Mouse (Mus musculus) right cerebral cortex, postnatal 4 days (tissue): ENCODE measurements around the gene Exosc10.

Source experiments
- DNase-seq: peaks from one replicate; pipeline ENCODE4 v3.0.0-alpha.2; 2022

Gene Exosc10

DNA sequence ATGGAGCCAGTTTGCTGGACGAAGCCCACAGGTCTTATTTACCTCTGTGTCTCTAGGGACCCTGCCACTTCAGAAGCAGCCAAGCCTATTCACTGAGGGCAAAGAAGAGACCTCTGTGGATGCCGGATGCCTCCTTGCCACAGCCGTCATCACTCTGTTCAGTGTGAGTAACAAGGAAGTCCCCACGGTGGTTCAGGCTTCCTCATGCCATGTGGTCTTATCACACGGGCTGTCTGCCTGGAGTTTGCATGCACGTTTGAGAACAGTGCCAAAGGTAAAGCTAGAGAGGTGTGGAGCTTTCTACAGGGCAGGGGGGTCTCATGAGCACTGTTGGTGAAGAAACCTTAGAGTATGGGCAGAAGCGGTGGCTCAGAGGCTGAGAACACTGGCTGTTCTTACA, 15.0 kb downstream of the Exosc10 start:
- DNase-seq: no peak

DNA sequence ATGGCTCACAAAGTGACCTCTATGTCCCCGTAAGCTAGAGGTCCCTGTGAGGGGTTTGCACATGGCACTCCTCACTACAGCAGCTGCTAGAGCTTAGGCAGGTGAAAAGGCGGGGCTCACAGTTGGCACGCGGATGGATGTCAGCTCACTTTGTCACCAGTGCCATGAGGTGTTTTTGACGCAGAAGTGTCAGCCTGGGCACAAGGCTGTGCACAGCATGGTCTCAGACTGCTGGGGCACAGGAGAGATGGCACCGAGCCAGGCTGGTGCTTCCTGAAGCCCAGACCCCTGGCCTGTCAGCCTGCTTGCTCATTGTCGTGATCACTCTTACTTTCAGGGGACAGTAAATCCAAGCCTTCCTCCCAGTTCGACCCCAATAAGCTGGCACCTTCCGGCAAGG, 22.5 kb downstream of the Exosc10 start:
- no peak for DNase-seq

DNA sequence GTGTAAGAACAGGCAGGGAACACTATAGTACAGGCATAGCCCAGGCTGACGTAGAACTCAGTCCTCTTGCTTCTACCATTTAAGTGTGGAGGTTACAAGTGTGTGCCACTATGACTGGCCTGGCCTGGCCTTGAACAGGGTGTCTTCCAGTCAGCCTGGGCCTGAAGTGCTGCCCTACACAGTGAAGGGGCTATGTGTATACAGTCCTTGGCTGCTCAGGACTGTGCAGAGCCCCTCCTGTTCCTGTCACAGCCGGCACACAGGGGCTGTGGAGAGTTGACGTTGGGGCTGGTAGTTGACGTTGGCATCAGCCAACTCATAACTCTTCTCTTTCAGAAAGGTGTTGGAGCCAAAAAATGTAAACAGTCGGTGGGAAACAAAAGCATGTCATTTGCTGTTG, 23.2 kb downstream of the Exosc10 start:
- no peak for DNase-seq

DNA sequence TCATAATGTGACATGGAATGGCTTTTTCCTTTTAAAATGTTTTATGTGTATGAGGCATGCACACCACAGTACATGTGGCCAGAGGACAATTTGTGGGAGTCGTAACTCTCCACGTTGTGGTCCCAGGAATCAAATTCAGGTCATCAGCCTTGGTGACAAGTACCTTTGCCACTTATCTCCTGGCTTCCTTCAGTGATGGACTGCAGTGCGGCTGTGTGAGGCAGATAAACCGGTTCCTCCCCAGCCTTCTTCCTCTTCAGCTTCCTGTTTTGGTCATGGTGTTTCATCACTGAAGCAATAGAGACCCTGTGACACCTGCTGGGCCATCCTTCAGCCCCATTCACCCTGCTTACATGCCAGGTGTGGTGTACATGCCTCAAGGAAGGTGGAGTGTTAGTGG, 25.0 kb downstream of the Exosc10 start:
- no peak for DNase-seq

DNA sequence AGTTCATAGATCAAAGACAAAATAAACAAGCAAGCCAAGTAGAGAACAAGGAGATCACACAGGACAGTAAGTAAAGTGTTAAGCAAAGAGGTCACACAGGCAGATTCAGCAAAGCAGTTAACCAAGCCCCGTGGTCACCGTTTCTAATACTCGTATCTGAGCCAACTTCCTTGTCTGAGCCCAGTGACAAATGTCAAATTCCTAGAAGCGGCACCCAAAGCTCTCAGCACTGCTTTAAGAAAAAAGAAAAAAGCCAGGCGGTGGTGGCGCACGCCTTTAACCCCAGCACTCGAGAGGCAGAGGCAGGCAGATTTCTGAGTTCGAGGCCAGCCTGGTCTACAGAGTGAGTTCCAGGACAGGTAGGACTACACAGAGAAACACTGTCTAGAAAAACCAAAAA, 28.4 kb downstream of the Exosc10 start:
- no peak for DNase-seq

DNA sequence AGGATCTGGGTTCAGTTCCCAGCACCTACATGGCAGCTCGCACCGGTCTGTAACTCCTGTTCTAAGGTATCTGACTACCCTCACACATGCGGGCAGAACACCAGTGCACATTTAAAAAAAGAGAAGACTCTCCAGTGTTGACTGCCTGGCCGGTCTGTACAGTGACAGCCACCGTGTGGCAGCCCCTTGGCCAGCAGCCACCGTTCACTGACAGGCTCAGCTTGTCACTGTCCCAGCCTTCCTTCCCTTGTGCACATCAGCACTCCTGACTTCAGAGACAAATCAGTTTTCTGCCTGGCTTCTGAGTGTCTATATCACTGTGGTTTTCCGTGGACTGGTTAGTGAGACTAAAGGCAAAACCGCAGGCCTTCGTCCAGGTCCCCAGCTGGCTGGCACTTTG, 30.6 kb downstream of the Exosc10 start:
- DNase-seq: peak; percentile 35

DNA sequence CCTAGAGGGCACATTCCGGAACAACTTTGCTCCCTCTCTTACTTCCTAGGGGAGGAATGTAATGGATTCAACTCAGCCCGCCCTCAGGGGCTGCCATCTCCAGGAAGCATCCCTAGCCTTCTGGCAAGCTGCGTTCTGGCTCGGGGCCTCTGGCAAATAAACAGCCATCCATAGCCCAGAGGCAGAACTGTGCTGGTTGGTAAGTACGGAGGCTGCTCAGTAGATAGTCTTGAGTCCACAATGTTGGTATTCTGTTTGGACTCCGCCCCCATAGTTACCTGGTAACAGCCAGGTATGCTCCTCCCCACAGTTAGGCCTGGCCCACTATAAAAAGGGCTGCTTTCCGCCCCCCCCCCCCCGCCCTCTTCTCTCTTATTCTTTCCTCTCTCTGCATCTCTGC, 31.3 kb downstream of the Exosc10 start:
- no peak for DNase-seq

DNA sequence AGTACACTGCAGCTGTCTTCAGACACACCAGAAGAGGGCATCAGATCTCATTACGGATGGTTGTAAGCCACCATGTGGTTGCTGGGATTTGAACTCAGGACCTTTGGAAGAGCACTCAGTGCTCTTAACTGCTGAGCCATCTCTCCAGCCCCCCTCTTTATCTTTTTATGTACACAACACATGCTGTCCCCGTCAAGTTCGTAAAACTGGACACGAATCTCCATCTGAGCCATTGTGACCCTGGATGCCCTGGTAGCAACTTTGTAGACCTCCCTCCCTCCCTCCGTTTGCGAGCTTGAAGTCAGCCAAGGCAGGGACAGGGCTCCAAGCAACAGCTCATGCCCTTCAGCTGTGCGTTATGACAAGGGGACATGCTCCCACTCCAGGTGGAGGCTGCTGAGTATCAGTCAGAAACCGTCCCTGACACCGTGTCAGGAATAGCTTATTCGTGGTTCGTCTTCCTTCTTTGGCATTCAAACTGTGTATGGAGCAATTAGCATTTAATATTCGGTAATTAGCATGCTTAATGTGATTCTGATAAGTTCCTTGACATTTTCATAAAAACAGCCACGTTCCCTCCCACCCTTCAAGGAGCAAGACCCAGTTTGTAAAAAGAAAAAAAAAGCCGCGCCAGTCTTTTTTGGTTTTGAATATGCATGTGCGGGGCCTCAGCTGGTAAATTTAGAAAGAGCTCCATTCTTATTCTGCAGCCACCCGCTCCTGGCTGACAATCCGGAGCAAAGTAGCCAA, 32.4 kb downstream of the Exosc10 start:
- DNase-seq: no peak

DNA sequence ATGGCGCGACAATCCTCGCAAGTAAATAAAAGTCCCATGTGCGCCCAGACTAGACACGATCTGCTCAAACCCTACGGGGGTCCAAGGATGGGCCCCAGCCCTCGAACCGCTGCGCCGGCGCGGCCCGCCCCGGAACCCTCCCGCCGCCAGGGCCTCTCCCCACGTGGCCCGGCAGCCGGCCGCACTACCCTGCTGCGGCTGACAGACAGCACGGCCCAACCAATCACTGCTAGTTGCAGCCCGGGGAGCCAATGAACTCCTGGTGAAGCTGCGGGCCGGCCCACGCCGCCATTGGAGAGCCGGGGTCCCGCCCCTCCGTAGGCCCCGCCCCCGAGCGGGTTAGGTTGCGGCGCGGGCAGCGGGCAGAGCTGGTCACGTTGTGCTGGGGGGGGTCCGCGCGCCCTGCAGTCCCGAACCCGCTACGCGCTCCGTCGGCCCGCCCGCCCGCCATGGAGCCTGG, 33.0 kb downstream of the Exosc10 start, which contains the start of gene Srm:
Gene Srm, plus strand, starts transcription at position 333 of the 460 bp plus-strand sequence.
- peak; percentile 95 for DNase-seq

DNA sequence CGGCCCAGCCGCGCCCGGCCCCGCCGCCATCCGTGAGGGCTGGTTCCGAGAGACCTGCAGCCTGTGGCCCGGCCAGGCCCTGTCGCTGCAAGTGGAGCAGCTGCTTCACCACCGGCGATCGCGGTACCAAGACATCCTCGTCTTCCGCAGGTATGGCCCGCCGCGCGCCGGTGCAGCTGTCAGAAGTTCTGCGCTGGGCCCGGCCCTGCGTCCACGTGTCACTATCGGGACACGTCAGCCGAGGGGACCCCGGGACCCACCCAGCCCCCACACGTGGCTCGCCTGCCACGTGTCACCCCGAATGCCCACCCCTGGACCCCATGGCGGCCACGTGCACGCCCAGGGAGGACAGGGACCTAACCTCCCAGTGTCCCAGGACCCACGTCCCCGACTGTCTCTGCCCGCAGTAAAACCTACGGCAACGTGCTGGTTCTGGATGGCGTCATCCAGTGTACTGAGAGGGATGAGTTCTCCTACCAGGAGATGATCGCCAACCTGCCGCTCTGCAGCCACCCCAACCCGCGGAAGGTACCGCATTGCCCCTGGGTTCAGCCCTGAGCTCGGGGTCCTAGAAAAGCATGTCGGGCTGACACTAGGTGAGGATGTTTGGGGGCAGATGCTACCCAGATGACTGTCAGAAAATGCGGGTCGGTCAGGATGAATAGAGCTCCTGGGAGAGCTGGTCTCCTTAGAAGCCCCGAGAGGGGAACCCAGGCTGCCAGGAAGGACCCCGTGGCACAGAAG, 33.6 kb downstream of the Exosc10 start:
- DNase-seq: peak; percentile 56

DNA sequence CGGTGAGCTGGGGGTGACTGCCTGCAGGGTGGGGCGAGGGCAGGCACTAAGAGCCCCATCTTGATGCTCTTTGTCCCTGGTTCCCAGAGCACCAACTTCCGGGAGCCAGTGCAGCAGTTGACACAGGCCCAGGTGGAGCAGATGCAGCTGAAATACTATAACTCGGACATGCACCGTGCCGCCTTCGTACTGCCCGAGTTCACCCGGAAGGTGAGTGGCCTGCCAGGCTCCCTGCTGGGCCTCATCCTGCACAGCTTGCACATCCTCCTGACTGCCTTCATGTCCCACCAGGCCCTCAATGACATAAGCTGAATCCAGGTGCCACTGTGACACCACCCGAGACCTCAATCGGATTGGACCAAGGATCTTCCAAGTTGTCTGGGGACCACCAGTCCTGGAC, 35.8 kb downstream of the Exosc10 start:
- no peak for DNase-seq

DNA sequence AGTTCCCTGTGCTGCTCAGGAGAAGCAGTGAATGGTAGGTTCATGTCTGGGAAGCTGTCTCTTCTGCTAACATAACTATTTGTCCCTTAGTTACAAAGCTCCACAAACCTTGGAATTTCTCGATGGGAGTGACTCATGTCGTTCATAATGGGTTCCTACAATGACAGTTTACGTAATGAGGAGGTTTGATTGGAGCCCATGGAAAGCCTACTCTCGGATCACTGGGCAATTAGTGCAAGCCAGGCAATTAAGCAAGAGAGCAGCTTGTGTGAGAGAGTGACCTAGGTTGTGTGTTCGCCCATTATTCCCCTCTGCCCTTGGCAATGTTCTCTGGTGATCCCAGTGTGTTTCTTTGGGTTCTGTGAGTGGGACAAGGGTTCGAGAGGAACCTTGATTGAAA, 37.7 kb downstream of the Exosc10 start:
- DNase-seq: no peak

DNA sequence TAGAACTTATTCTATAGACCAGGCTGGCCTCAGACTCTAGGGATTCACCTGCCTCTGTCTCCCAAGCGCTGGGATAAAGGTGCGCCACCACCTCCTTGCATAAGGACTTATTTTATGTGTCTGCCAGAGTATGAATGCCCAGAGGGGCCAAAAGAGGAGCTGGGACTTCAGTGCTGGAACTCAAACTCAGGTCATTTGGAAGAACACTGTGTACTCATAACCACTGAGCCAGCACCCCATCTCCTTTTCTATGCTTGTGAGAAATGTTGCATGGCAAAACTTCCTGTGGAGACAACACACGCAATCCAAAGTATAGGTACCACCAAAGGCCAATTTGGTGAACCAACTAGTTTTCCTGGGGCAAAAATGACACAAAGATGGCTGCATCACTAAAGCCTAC, 38.5 kb downstream of the Exosc10 start:
- no peak for DNase-seq

DNA sequence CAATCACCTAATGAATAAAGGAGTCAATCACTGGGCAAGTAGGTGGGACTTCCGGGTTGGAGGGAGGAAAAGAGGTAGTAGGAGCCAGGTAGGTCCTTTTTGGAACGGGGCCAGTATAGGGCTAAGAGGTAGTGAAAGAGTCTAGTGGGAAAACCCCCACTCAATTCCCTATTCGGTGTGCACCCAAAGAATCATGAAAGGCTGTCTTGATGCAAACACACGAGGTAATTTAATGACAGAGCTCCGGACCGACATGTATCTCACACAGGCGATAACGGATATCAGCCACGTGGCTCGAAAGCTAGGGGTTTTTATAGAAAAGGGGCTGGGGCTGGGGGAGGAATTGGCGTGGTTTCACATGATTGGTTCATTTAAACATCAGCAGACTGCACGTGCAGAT, 40.6 kb downstream of the Exosc10 start:
- DNase-seq: no peak

DNA sequence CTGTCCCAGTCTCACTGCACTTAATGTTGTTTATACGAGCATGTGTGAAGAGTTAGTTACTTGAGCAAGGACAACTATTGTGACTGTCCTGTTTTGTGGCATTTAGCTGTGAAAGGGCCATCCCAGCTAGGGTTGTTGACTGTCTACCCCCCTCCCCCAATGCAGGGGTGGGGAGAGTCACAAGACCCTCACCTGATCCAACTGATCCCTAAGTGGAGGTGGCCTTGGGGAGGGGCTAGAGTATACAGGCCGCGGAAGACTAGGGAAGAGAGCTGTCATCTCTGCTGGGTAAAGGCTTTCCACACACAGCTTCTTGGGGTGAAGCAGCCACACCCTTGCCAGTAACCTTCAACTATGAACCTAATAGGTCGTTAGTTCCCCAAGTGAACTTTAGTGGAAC, 42.1 kb downstream of the Exosc10 start:
- DNase-seq: no peak

DNA sequence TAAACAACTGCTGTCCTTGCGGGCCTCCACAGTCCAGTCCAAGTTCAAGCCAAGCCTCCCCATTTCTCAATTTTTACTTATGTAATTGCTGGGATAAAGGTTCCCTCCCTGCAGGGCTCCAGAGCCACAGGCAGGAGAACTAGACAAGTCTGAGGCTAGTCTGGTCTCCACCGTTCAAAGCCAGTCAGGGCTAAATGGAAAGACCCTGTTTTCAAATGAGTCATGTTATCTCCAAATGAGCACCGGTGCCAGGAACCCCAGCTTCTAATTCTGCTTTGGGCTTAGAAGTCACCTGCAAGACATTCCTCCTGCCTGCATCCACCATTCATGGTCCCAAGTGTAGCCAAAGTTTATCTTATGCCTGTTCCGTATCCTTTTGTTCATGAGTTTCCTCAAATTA, 43.6 kb downstream of the Exosc10 start:
- no peak for DNase-seq

DNA sequence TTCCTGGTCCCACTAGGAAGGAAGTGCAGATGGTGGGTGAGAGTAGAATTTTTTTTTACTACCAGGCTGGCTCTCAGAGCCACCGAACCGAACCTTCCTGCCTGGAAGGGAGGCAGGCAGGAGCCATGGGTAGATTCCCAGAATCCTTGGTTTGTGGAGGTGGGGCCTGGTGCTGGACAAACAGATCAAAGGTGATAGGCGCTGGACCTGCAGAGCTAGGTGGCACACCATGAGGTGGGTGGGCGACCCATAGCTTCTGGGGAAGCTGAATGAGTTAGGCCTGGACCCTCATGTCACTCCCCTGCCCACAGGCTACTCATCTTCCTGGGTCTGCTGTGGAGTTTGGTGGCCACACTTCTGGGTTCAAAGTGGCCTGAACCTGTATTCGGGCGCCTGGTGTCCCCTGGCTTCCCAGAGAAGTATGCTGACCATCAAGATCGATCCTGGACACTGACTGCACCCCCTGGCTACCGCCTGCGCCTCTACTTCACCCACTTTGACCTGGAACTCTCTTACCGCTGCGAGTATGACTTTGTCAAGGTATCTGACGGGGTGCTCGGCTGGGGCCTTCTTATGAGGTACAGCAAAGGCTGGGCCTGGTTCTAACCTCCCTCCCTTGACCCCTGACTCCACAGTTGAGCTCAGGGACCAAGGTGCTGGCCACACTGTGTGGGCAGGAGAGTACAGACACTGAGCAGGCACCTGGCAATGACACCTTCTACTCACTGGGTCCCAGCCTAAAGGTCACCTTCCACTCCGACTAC, 44.3 kb downstream of the Exosc10 start, which contains the start of gene Masp2:
Gene Masp2, plus strand, starts transcription at position 198 of the 764 bp plus-strand sequence.
- DNase-seq: no peak

DNA sequence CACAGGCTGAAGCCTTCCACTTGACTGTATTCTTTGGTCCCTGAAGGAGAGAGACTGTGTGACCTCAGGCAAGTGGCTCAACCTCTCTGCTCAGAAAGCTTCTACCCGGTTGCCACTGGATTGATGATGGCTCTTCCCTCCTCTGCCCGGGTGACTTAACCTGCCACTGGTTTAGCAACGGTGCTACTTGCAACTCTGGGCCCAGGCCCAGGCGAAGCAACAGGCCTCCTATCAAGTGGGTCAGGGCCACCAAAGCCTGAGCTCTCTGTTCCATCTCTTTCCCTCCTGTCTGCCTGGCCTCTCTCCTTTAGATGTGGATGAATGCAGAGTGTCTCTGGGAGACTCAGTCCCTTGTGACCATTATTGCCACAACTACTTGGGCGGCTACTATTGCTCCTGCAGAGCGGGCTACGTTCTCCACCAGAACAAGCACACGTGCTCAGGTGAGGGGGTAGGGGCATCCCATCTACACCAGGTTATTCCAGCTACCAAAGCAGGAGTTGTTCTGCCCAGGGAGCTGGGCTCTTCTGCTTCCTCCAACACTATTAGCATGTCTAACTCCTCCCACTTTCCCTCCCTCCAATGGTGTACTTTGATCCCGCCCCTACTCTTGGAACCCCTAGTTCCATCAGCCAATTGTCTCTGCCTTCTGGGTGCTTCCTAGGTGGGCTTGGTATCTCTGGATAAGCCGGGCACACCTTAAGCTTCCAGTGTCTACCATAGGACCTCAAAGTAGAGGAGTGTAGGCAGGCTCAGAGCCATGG, 45.3 kb downstream of the Exosc10 start:
- no peak for DNase-seq

DNA sequence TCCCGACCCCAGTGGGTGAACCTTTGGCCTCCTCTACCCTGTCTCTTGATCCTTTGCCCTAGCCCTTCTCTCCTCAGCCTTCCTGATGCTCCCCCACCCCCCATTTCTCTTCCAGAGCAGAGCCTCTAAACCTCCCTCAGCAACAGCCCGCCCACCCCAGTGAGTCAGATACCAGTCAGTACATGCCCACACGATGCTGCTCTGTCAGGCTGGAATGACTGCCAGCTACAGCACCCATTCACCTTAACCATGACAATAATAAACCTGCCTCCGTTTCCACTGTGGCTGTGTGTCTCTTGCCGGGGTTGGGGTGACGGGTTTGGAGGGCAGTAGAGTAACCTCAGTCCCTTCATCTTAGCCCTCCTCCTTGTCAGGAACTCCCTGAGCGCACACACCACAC, 45.9 kb downstream of the Exosc10 start:
- no peak for DNase-seq

DNA sequence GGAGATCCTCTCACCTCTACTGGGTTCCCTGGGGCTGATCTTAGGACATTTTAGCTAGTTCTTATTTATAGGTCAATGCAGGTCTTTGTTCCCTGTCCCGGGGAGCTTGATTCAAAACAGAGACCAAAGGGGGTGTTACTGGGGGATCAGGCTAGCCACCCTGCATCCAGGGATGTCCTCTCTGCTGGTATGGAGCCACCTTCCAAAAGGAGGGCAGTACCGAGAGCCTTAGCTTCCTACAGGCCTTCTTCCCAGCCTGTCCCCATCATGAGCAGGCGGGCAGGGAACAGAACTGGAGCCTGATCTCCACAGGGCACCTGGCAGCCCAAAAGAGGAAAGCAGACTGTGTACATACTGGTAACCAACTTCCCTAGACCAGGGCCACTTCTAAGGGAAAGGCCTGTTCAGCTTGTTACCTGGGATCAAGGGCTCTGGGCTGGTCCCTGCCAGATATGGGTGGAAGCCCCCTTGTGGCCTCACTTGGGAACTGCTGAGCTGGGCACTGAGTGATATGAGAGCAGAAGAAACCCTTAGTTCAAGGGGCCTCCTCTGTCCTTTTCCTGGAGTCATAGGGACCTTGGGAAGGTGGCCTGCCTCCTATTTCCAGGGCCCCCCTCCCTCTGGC, 46.4 kb downstream of the Exosc10 start:
- DNase-seq: peak; percentile 56

DNA sequence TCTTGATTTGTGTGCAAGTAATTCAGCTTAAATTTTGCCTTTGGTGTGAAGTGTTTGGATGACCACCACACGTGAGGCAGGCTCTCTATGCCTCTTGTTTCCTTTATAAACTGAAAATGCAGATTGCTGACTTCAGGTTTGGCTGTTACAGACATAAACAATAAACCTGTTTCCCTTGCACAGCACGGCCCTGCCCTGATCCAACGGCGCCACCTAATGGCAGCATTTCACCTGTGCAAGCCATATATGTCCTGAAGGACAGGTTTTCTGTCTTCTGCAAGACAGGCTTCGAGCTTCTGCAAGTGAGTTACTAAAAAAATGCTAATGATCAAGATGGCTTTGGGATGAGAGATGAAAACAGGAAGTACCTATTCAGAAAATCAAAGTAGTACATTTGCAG, 49.5 kb downstream of the Exosc10 start:
- peak; percentile 84 for DNase-seq

DNA sequence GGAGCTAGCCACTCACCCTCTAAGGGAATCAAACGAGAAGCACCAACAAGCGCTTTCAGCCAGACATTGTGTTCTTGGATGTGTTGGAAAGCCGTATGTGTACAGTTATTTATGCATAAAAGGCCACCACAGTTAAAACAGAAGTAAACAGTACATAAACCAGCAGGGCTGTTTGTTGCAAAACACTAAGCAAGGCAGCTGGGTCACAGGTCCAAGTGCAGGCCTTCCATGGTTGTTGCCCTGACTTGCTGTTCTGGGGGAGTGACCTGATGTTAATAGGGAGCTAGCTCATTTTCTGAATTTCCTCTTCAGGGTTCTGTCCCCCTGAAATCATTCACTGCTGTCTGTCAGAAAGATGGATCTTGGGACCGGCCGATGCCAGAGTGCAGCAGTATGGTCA, 51.6 kb downstream of the Exosc10 start:
- no peak for DNase-seq
